In genomic region chr13:113660576-113661310, GRCm38 (mm10) we compare ENCODE assay signal across 18 mouse cellular contexts. TPM values are rescaled to one million over a fixed set of nuclear protein-coding genes. Genes with fewer than 3 reads are reported as not detected.
A peak's percentile ranks its signal among the peaks of the same experiment; 100 is the strongest.
DNase-seq lines count a peak whose midpoint lies in the region; ATAC-seq and TF ChIP-seq lines count a peak whose summit lies in the region.
"Had no signal": no experiment of that assay in that cellular context is flagged by ENCODE, and none has a peak within 500 bp of the region (broad histone marks: within the 10 kb centered on the region; RNA-seq: fewer than 3 reads in every experiment).

No protein-coding gene starts in this region.

- H3K4me1 ChIP-seq in testis, adult 2 months (ENCODE audit: control insufficient read depth, insufficient read depth, low read length), result peaks cover 9% of the 10 kb centered on the region; the same call in 1 of the 2 replicates
- peaks cover 38% of the 10 kb centered on the region for H3K4me1 ChIP-seq in heart, embryonic 13.5 days

- peak overlapping the region; percentile 73 for H3K4me2 ChIP-seq in heart, embryonic 13.5 days
- H3K4me2 ChIP-seq: embryonic facial prominence, embryonic 15.5 days; forebrain, embryonic 15.5 days; lung, embryonic 14.5 days had no signal

- ATAC-seq in heart, embryonic 13.5 days (ENCODE audit: extremely low read depth, insufficient number of reproducible peaks, low FRiP score, low TSS enrichment), result no peak
- ATAC-seq: forebrain, embryonic 15.5 days; inflammation-experienced regulatory T-cells, adult 6 months had no signal

- no peak for TF ChIP-seq CTCF in testis, adult 2 months (IDR thresholded peaks at IDR 0.05; ENCODE audit: control insufficient read depth, insufficient read depth, insufficient replicate concordance, low read depth, low read length)

- intact Hi-C loops in heart, postnatal 14 days (cut with DNase I), result loop anchor here (10.0 kb wide), 1 partner anchor 616 kb away; the partner anchor contains the start of gene Gpx8

- H3K9me3 ChIP-seq in heart, embryonic 13.5 days, result 0 out of 2 replicates have a peak, but pooled peaks cover 3% of the 10 kb centered on the region
- H3K9me3 ChIP-seq: embryonic facial prominence, embryonic 15.5 days; forebrain, embryonic 15.5 days had no signal

- H3K4me3 ChIP-seq in testis, adult 2 months (ENCODE audit: control insufficient read depth, low read depth, low read length), result peak overlapping the region; percentile 36
- H3K4me3 ChIP-seq in heart, embryonic 13.5 days, result peak overlapping the region; percentile 58
- H3K4me3 ChIP-seq: embryonic facial prominence, embryonic 15.5 days; forebrain, embryonic 15.5 days had no signal

- DNase-seq in heart, adult 18-20 months, result peak; percentile 42 to 57
- no peak for DNase-seq in heart, postnatal 14 days
- no peak for DNase-seq in testis, postnatal 10 days (ENCODE audit: low spot score)
- no peak for DNase-seq in cerebellum, adult 9-10 months
- DNase-seq in spleen, postnatal 36 days (ENCODE audit: low spot score in 2 of 2), result no peak
- DNase-seq: kidney, postnatal 10 days; liver; lung, embryonic 14.5 days; retina, postnatal 1 day; thymus, adult 18-20 months had no signal

- 51% methylated on average over 9 of the region's 9 CpGs for WGBS in heart, embryonic 13.5 days

- peak overlapping the region; percentile 86 for H3K9ac ChIP-seq in heart, embryonic 13.5 days
- H3K9ac ChIP-seq: embryonic facial prominence, embryonic 15.5 days; forebrain, embryonic 15.5 days; lung, embryonic 14.5 days had no signal

- peak overlapping the region; percentile 53; the same call in 1 of the 2 replicates for H3K27ac ChIP-seq in testis, adult 2 months (ENCODE audit: control insufficient read depth, insufficient read depth, low read depth, low read length)
- H3K27ac ChIP-seq in heart, embryonic 13.5 days (replicated peaks), result peak overlapping the region; percentile 97
- H3K27ac ChIP-seq: embryonic facial prominence, embryonic 15.5 days; forebrain, embryonic 15.5 days had no signal

- no peaks in the 10 kb centered on the region for H3K36me3 ChIP-seq in testis, adult 2 months (ENCODE audit: control insufficient read depth, insufficient read depth, low read length)
- peaks cover 2% of the 10 kb centered on the region; the same call in 1 of the 2 replicates for H3K36me3 ChIP-seq in heart, embryonic 13.5 days
- H3K36me3 ChIP-seq: embryonic facial prominence, embryonic 15.5 days; forebrain, embryonic 15.5 days had no signal

- H3K27me3 ChIP-seq in testis, adult 2 months (ENCODE audit: control insufficient read depth, insufficient read depth, low read length), result no peaks in the 10 kb centered on the region
- no peaks in the 10 kb centered on the region for H3K27me3 ChIP-seq in heart, embryonic 13.5 days (replicated peaks)
- H3K27me3 ChIP-seq: embryonic facial prominence, embryonic 15.5 days; forebrain, embryonic 15.5 days had no signal

- no peak for TF ChIP-seq POLR2A in testis, adult 2 months (IDR thresholded peaks at IDR 0.05; ENCODE audit: control insufficient read depth, low read depth, low read length)

RNA-seq across cellular contexts. Expression of gene Hspb3, which starts 2.7 kb away (rescaled TPM):
- 10 to 100 TPM; 14.3 to 19.7 TPM for total RNA-seq in heart, adult 18-20 months (2021)
- 10 to 100 TPM; 13.7 to 16.2 TPM for total RNA-seq in heart, postnatal 14 days (2021)
- polyA plus RNA-seq in testis, adult 2 months (2012; rRNA removed), result not detected in 2 replicates
- 41.7 and 48.9 TPM in 2 replicates for polyA plus RNA-seq in heart, embryonic 13.5 days (2015; fragmentation: Nextera tagmentation; extraction: Ambion mirVana)
- total RNA-seq: hematopoietic stem cell, adult 5-6 weeks; megakaryocyte progenitor cell, adult 5-6 weeks; midbrain, postnatal 0 days had no signal
- polyA plus RNA-seq: inflammation-experienced regulatory T-cells, adult 6 months; lung, embryonic 14.5 days had no signal

RNA-seq across cellular contexts. Expression of gene Snx18, which starts 42.4 kb away (rescaled TPM):
- total RNA-seq in heart, adult 18-20 months (2021), result 10 to 100 TPM; 20.2 to 20.4 TPM
- total RNA-seq in heart, postnatal 14 days (2021), result 10 to 100 TPM; 28.4 to 28.7 TPM
- polyA plus RNA-seq in testis, adult 2 months (2012; rRNA removed), result 2.0 and 2.6 TPM in 2 replicates
- polyA plus RNA-seq in heart, embryonic 13.5 days (2015; fragmentation: Nextera tagmentation; extraction: Ambion mirVana), result 13.8 and 14.4 TPM in 2 replicates

Comparison
In these comparisons a context has a peak if more than half of its experiments do, and no peak if none do; other contexts are left out.
1. DNase-seq: peak in heart, adult 18-20 months (2 of 2); none in heart, postnatal 14 days (0 of 2), testis, postnatal 10 days (single experiment), cerebellum, adult 9-10 months (single experiment) and spleen, postnatal 36 days (0 of 2).